Mouse (Mus musculus): Measurements from ENCODE around the gene Ccr3. TPM values are rescaled to one million over a fixed set of nuclear protein-coding genes. Genes with fewer than 3 reads are reported as not detected.

Ccr3 gene
- polyA plus RNA-seq, 1 experiment, result not detected

- no peaks in the 10 kb centered on the region for H3K79me2 ChIP-seq (ENCODE audit: control insufficient read depth, insufficient read depth)
- no peak overlapping the region for H3ac ChIP-seq (ENCODE audit: control insufficient read depth, insufficient read length, low read depth)
- no peak for TF ChIP-seq MAX (IDR thresholded peaks at IDR 0.05)
- TF ChIP-seq USF1 (IDR thresholded peaks at IDR 0.05; ENCODE audit: low read depth), result no peak
- H3K27me3 ChIP-seq (ENCODE audit: control insufficient read depth, insufficient read depth, insufficient read length), result no peaks in the 10 kb centered on the region
- H3K4me3 ChIP-seq (ENCODE audit: insufficient read depth, poor library complexity, severe bottlenecking), result no peak overlapping the region
- H3K36me3 ChIP-seq (ENCODE audit: control insufficient read depth, insufficient read depth), result no peaks in the 10 kb centered on the region
- no peaks in the 10 kb centered on the region for H3K79me3 ChIP-seq (ENCODE audit: low read depth)
These were observed 24.1 kb upstream of the Ccr3 start for GRCm38 (mm10) chr9:123997719-123998118.

GRCm38 (mm10) chr9:123999784-124000183, 22.0 kb upstream of the Ccr3 start:
- TF ChIP-seq MYOG (IDR thresholded peaks at IDR 0.05; ENCODE audit: control insufficient read depth, extremely low read depth, insufficient read length), result no peak
- TF ChIP-seq CEBPB (IDR thresholded peaks at IDR 0.05; ENCODE audit: low read depth), result no peak
- no peak for TF ChIP-seq MAX (IDR thresholded peaks at IDR 0.05)
- no peak for TF ChIP-seq CTCF (IDR thresholded peaks at IDR 0.05; ENCODE audit: control insufficient read depth, insufficient read depth, insufficient read length)
- no peak for TF ChIP-seq MYOD1 (IDR thresholded peaks at IDR 0.05; ENCODE audit: control insufficient read depth, insufficient read length, low read depth)
- Histone ChIP-seq H3K27me3 (ENCODE audit: control insufficient read depth, insufficient read depth, insufficient read length) (no peaks in the 10 kb centered on the region), H3ac (ENCODE audit: control insufficient read depth, insufficient read length, low read depth) (no peak overlapping the region), H3K36me3 (ENCODE audit: control insufficient read depth, insufficient read depth) (no peaks in the 10 kb centered on the region), H3K79me2 (ENCODE audit: control insufficient read depth, insufficient read depth) (no peaks in the 10 kb centered on the region), H3K4me3 (ENCODE audit: insufficient read depth, poor library complexity, severe bottlenecking) (no peak overlapping the region), H3K79me3 (ENCODE audit: low read depth) (no peaks in the 10 kb centered on the region)

GRCm38 (mm10) chr9:124012691-124013090, 9.1 kb upstream of the Ccr3 start:
- H3K79me2 ChIP-seq (ENCODE audit: control insufficient read depth, insufficient read depth), result no peaks in the 10 kb centered on the region
- no peak for TF ChIP-seq CTCF (IDR thresholded peaks at IDR 0.05; ENCODE audit: control insufficient read depth, insufficient read depth, insufficient read length)
- TF ChIP-seq MAX (IDR thresholded peaks at IDR 0.05), result no peak
- no peak for TF ChIP-seq MYOG (IDR thresholded peaks at IDR 0.05; ENCODE audit: control insufficient read depth, extremely low read depth, insufficient read length)
- TF ChIP-seq USF1 (IDR thresholded peaks at IDR 0.05; ENCODE audit: low read depth), result no peak
- no peak for TF ChIP-seq FOSL1 (IDR thresholded peaks at IDR 0.05; ENCODE audit: insufficient read depth, low read length, poor library complexity, severe bottlenecking)
- no peak for TF ChIP-seq MYOD1 (IDR thresholded peaks at IDR 0.05; ENCODE audit: control insufficient read depth, insufficient read length, low read depth)
- TF ChIP-seq CEBPB (IDR thresholded peaks at IDR 0.05; ENCODE audit: low read depth), result no peak
- no peak overlapping the region for H3K4me3 ChIP-seq (ENCODE audit: insufficient read depth, poor library complexity, severe bottlenecking)
- H3K79me3 ChIP-seq (ENCODE audit: low read depth), result no peaks in the 10 kb centered on the region
- no peaks in the 10 kb centered on the region for H3K27me3 ChIP-seq (ENCODE audit: control insufficient read depth, insufficient read depth, insufficient read length)
- no peak overlapping the region for H3ac ChIP-seq (ENCODE audit: control insufficient read depth, insufficient read length, low read depth)
- H3K36me3 ChIP-seq (ENCODE audit: control insufficient read depth, insufficient read depth), result no peaks in the 10 kb centered on the region

GRCm38 (mm10) chr9:124013270-124013669, 8.5 kb upstream of the Ccr3 start:
- Histone ChIP-seq H3K27me3 (ENCODE audit: control insufficient read depth, insufficient read depth, insufficient read length) (no peaks in the 10 kb centered on the region), H3K4me3 (ENCODE audit: insufficient read depth, poor library complexity, severe bottlenecking) (no peak overlapping the region), H3K36me3 (ENCODE audit: control insufficient read depth, insufficient read depth) (no peaks in the 10 kb centered on the region), H3ac (ENCODE audit: control insufficient read depth, insufficient read length, low read depth) (no peak overlapping the region), H3K79me2 (ENCODE audit: control insufficient read depth, insufficient read depth) (no peaks in the 10 kb centered on the region), H3K79me3 (ENCODE audit: low read depth) (no peaks in the 10 kb centered on the region)
- TF ChIP-seq FOSL1 (IDR thresholded peaks at IDR 0.05; ENCODE audit: insufficient read depth, low read length, poor library complexity, severe bottlenecking), result no peak
- no peak for TF ChIP-seq MYOG (IDR thresholded peaks at IDR 0.05; ENCODE audit: control insufficient read depth, extremely low read depth, insufficient read length)
- TF ChIP-seq MYOD1 (IDR thresholded peaks at IDR 0.05; ENCODE audit: control insufficient read depth, insufficient read length, low read depth), result no peak
- TF ChIP-seq MAX (IDR thresholded peaks at IDR 0.05), result no peak
- TF ChIP-seq CEBPB (IDR thresholded peaks at IDR 0.05; ENCODE audit: low read depth), result no peak
- TF ChIP-seq USF1 (IDR thresholded peaks at IDR 0.05; ENCODE audit: low read depth), result no peak
- no peak for TF ChIP-seq CTCF (IDR thresholded peaks at IDR 0.05; ENCODE audit: control insufficient read depth, insufficient read depth, insufficient read length)

GRCm38 (mm10) chr9:124014985-124015652, 6.7 kb upstream of the Ccr3 start:
- Histone ChIP-seq H3K79me2 (ENCODE audit: control insufficient read depth, insufficient read depth) (no peaks in the 10 kb centered on the region), H3ac (ENCODE audit: control insufficient read depth, insufficient read length, low read depth) (no peak overlapping the region), H3K4me3 (ENCODE audit: insufficient read depth, poor library complexity, severe bottlenecking) (no peak overlapping the region), H3K79me3 (ENCODE audit: low read depth) (no peaks in the 10 kb centered on the region), H3K27me3 (ENCODE audit: control insufficient read depth, insufficient read depth, insufficient read length) (no peaks in the 10 kb centered on the region), H3K36me3 (ENCODE audit: control insufficient read depth, insufficient read depth) (no peaks in the 10 kb centered on the region)
- TF ChIP-seq CTCF (IDR thresholded peaks at IDR 0.05; ENCODE audit: control insufficient read depth, insufficient read depth, insufficient read length) (no peak), FOSL1 (IDR thresholded peaks at IDR 0.05; ENCODE audit: insufficient read depth, low read length, poor library complexity, severe bottlenecking) (no peak), USF1 (IDR thresholded peaks at IDR 0.05; ENCODE audit: low read depth) (no peak), CEBPB (IDR thresholded peaks at IDR 0.05; ENCODE audit: low read depth) (no peak), MYOG (IDR thresholded peaks at IDR 0.05; ENCODE audit: control insufficient read depth, extremely low read depth, insufficient read length) (no peak), MYOD1 (IDR thresholded peaks at IDR 0.05; ENCODE audit: control insufficient read depth, insufficient read length, low read depth) (no peak), MAX (IDR thresholded peaks at IDR 0.05) (no peak)

GRCm38 (mm10) chr9:124016048-124016447, 5.7 kb upstream of the Ccr3 start:
- no peaks in the 10 kb centered on the region for H3K36me3 ChIP-seq (ENCODE audit: control insufficient read depth, insufficient read depth)
- no peak overlapping the region for H3ac ChIP-seq (ENCODE audit: control insufficient read depth, insufficient read length, low read depth)
- H3K79me3 ChIP-seq (ENCODE audit: low read depth), result no peaks in the 10 kb centered on the region
- no peak overlapping the region for H3K4me3 ChIP-seq (ENCODE audit: insufficient read depth, poor library complexity, severe bottlenecking)
- H3K79me2 ChIP-seq (ENCODE audit: control insufficient read depth, insufficient read depth), result no peaks in the 10 kb centered on the region
- H3K27me3 ChIP-seq (ENCODE audit: control insufficient read depth, insufficient read depth, insufficient read length), result no peaks in the 10 kb centered on the region
- no peak for TF ChIP-seq MYOG (IDR thresholded peaks at IDR 0.05; ENCODE audit: control insufficient read depth, extremely low read depth, insufficient read length)
- TF ChIP-seq MYOD1 (IDR thresholded peaks at IDR 0.05; ENCODE audit: control insufficient read depth, insufficient read length, low read depth), result no peak
- TF ChIP-seq MAX (IDR thresholded peaks at IDR 0.05), result no peak
- no peak for TF ChIP-seq FOSL1 (IDR thresholded peaks at IDR 0.05; ENCODE audit: insufficient read depth, low read length, poor library complexity, severe bottlenecking)
- no peak for TF ChIP-seq CTCF (IDR thresholded peaks at IDR 0.05; ENCODE audit: control insufficient read depth, insufficient read depth, insufficient read length)
- TF ChIP-seq USF1 (IDR thresholded peaks at IDR 0.05; ENCODE audit: low read depth), result no peak
- no peak for TF ChIP-seq CEBPB (IDR thresholded peaks at IDR 0.05; ENCODE audit: low read depth)

All from C2C12 (cell line).